Mouse (Mus musculus) megakaryocyte-erythroid progenitor cell, adult 5 weeks (primary cell): ENCODE data around the gene Esp1. TPM values are rescaled to one million over a fixed set of nuclear protein-coding genes. Genes with fewer than 3 reads are reported as not detected.

Experiments used
- polyA plus RNA-seq: library from polyadenylated mRNA; stranded (reverse); fragments of >175 nt; gene quantifications from 2 replicates; pipeline ENCODE4 v1.2.3, GENCODE M21; 2012

Esp1 gene
- not detected in 2 replicates for polyA plus RNA-seq

DNA sequence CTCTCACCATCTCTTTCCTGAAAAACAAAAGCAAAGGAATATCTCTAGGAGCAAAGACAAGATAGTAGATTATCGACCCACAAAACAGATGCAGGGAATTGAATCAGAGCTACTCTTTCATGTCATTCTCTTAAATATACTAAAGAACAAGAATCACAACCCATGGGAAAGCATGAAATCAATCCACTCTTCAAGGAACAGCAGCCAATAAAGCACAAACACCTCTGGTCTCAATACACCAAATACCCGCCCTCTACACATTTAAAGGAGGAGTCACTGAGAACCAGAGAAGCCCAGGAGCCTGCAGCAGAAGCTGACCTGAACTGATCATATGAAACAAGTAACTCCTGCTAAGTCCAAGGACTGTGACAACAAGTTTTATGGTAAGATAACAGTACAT is at the start of gene Esp1:
Gene Esp1, plus strand, starts transcription at position 301 of the 400 bp plus-strand sequence.

Other genes starting within 250 kb of the Esp1 start
- gene Esp8, start 207.1 kb upstream of the Esp1 start, polyA plus RNA-seq, result not detected in 2 replicates
- not detected in 2 replicates for gene Esp6, start 165.6 kb upstream of the Esp1 start, polyA plus RNA-seq
- not detected in 2 replicates for gene Esp4, start 128.5 kb upstream of the Esp1 start, polyA plus RNA-seq
- not detected in 2 replicates for gene Esp3, start 95.0 kb upstream of the Esp1 start, polyA plus RNA-seq
- gene Crisp2, start 79.9 kb downstream of the Esp1 start, polyA plus RNA-seq, result 0.06 TPM in 1 of 2 replicates, not detected in the other
- gene Rhag, start 84.0 kb downstream of the Esp1 start, polyA plus RNA-seq, result 1.7 TPM in 2 replicates
- gene 9130008F23Rik, start 153.4 kb downstream of the Esp1 start, polyA plus RNA-seq, result 7.3 and 9.7 TPM in 2 replicates
- not detected in 2 replicates for gene Glyatl3, start 187.2 kb downstream of the Esp1 start, polyA plus RNA-seq
- 1.1 and 2.1 TPM in 2 replicates for gene Mut, start 207.6 kb downstream of the Esp1 start, polyA plus RNA-seq
- 1.4 and 1.6 TPM in 2 replicates for gene Cenpq, start 207.9 kb downstream of the Esp1 start, polyA plus RNA-seq